Mouse (Mus musculus) CH12.LX (cell line): Measurements from ENCODE around the gene Ppp2r3a. TPM values are rescaled to one million over a fixed set of nuclear protein-coding genes. Genes with fewer than 3 reads are reported as not detected.

Experiments used
- DNase-seq: peaks from one replicate; pipeline ENCODE4 v3.0.0-alpha.2; 2013; ENCODE audit errors: extremely low read depth
- H3K27ac ChIP-seq: 2 replicates; pipeline ENCODE4 v1.5.1; 2012; ENCODE audit warnings: low read depth, mild to moderate bottlenecking, control low read depth, moderate library complexity; ENCODE audit not compliant: insufficient read depth
- H3K27me3 ChIP-seq: replicated peaks from 2 replicates; pipeline ENCODE3; 2012; ENCODE audit warnings: inconsistent platforms
- H3K36me3 ChIP-seq, 2 experiments: replicated peaks in 1 of 2; 2 replicates each; pipeline versions ENCODE3 to v1.6.1; 2012; ENCODE audit warnings: inconsistent platforms in 1 of 2, low read length in 1 of 2, mild to moderate bottlenecking in 1 of 2, mixed read lengths in 1 of 2, moderate library complexity in 1 of 2; ENCODE audit not compliant: control insufficient read depth in 1 of 2, insufficient read depth in 1 of 2
- H3K4me1 ChIP-seq, 2 experiments: 2 replicates each; pipeline ENCODE4 v1.6.1; 2012; ENCODE audit warnings: inconsistent platforms in 1 of 2, moderate library complexity in 1 of 2; ENCODE audit not compliant: insufficient read depth in 2 of 2, control insufficient read depth in 1 of 2
- H3K4me2 ChIP-seq: 2 replicates; pipeline ENCODE4 v1.6.1; 2012; ENCODE audit warnings: low read depth, mild to moderate bottlenecking, control low read depth; ENCODE audit not compliant: poor library complexity, insufficient read depth, severe bottlenecking
- H3K4me3 ChIP-seq, 3 experiments: fragments of 150-350 bp in 1 of 3; sonication (generic) in 1 of 3; replicated peaks in 1 of 3; 2 replicates each; pipeline versions ENCODE3 to v1.5.1; 2011 to 2012; ENCODE audit warnings: low read depth in 2 of 3, low read length in 2 of 3, mild to moderate bottlenecking in 2 of 3, moderate library complexity in 2 of 3, control low read depth in 1 of 3, improper control_type of control experiment in 1 of 3, inconsistent platforms in 1 of 3, mixed read lengths in 1 of 3; ENCODE audit not compliant: poor library complexity in 1 of 3
- H3K79me2 ChIP-seq: replicated peaks from 2 replicates; pipeline ENCODE4 v1.6.1; 2012; ENCODE audit warnings: mild to moderate bottlenecking, moderate library complexity; ENCODE audit not compliant: control insufficient read depth, poor library complexity, insufficient read depth, severe bottlenecking; ENCODE audit errors: extremely low read depth
- H3K9ac ChIP-seq: 2 replicates; pipeline ENCODE4 v1.6.1; 2012; ENCODE audit warnings: low read depth, mild to moderate bottlenecking, control low read depth, moderate library complexity; ENCODE audit not compliant: insufficient read depth
- H3K9me3 ChIP-seq: replicated peaks from 2 replicates; pipeline ENCODE3; 2012; ENCODE audit warnings: low read length, inconsistent platforms, mixed read lengths
- BHLHE40 ChIP-seq: IDR thresholded peaks from 2 replicates; pipeline ENCODE4 v1.6.1; 2011; ENCODE audit warnings: mild to moderate bottlenecking, low read depth, low read length, improper control_type of control experiment
- CHD1 ChIP-seq: IDR thresholded peaks from 2 replicates; pipeline ENCODE4 v1.6.1; 2012; ENCODE audit warnings: low read depth, low read length, improper control_type of control experiment, inconsistent platforms
- CTCF ChIP-seq, 2 experiments: IDR thresholded peaks in 1 of 2; conservative IDR thresholded peaks in 1 of 2; 2 replicates each; pipeline ENCODE4 v1.5.1; 2011 to 2012; ENCODE audit warnings: low read depth in 2 of 2, low read length in 2 of 2, improper control_type of control experiment in 1 of 2, inconsistent platforms in 1 of 2, mild to moderate bottlenecking in 1 of 2, moderate library complexity in 1 of 2
- E2F4 ChIP-seq: IDR thresholded peaks from 2 replicates; pipeline ENCODE4 v1.6.1; 2011; ENCODE audit warnings: low read depth, low read length, improper control_type of control experiment; ENCODE audit not compliant: insufficient replicate concordance
- ELF1 ChIP-seq: IDR thresholded peaks from 2 replicates; pipeline ENCODE4 v1.6.1; 2014; ENCODE audit warnings: low read depth, mild to moderate bottlenecking, inconsistent platforms, low read length, improper control_type of control experiment
- EP300 ChIP-seq: IDR thresholded peaks from 2 replicates; pipeline ENCODE4 v1.6.1; 2011; ENCODE audit warnings: low read length, improper control_type of control experiment
- HCFC1 ChIP-seq: IDR thresholded peaks from 2 replicates; pipeline ENCODE4 v1.6.1; 2012; ENCODE audit warnings: low read depth, mild to moderate bottlenecking, inconsistent platforms, low read length, improper control_type of control experiment
- JUND ChIP-seq: conservative IDR thresholded peaks from 2 replicates; pipeline ENCODE4 v1.6.1; 2011; ENCODE audit warnings: low read depth, low read length, improper control_type of control experiment
- MAFK ChIP-seq: IDR thresholded peaks from 2 replicates; pipeline ENCODE4 v1.6.1; 2011; ENCODE audit warnings: low read length, improper control_type of control experiment; ENCODE audit not compliant: insufficient replicate concordance
- MAX ChIP-seq: IDR thresholded peaks from 2 replicates; pipeline ENCODE4 v1.6.1; 2011; ENCODE audit warnings: low read length, improper control_type of control experiment
- MAZ ChIP-seq: IDR thresholded peaks from 2 replicates; pipeline ENCODE4 v1.6.1; 2012; ENCODE audit warnings: low read depth, mild to moderate bottlenecking, inconsistent platforms, low read length, improper control_type of control experiment, moderate library complexity
- MXI1 ChIP-seq: IDR thresholded peaks from 2 replicates; pipeline ENCODE4 v1.6.1; 2011; ENCODE audit warnings: mild to moderate bottlenecking, low read depth, low read length, improper control_type of control experiment
- MYC ChIP-seq: IDR thresholded peaks from 2 replicates; pipeline ENCODE4 v1.6.1; 2011; ENCODE audit warnings: low read depth, mild to moderate bottlenecking, improper control_type of control experiment, low read length
- NELFE ChIP-seq: IDR thresholded peaks from 2 replicates; pipeline ENCODE4 v1.6.1; 2011; ENCODE audit warnings: low read depth, low read length, improper control_type of control experiment
- NRF1 ChIP-seq: IDR thresholded peaks from 2 replicates; pipeline ENCODE4 v1.6.1; 2014; ENCODE audit warnings: low read depth, mild to moderate bottlenecking, inconsistent platforms, low read length, improper control_type of control experiment, moderate library complexity
- PAX5 ChIP-seq: IDR thresholded peaks from 2 replicates; pipeline ENCODE4 v1.6.1; 2012; ENCODE audit warnings: low read length, inconsistent platforms, mixed read lengths
- POLR2AphosphoS2 ChIP-seq: IDR thresholded peaks from 2 replicates; pipeline ENCODE4 v1.6.1; 2011; ENCODE audit warnings: low read depth, low read length, improper control_type of control experiment
- RAD21 ChIP-seq: IDR thresholded peaks from 2 replicates; pipeline ENCODE4 v1.6.1; 2011; ENCODE audit warnings: low read depth, mild to moderate bottlenecking, low read length, improper control_type of control experiment, moderate library complexity
- RCOR1 ChIP-seq: conservative IDR thresholded peaks from 2 replicates; pipeline ENCODE4 v1.6.1; 2012; ENCODE audit warnings: low read depth, mild to moderate bottlenecking, inconsistent platforms, low read length, improper control_type of control experiment
- SIN3A ChIP-seq: IDR thresholded peaks from 2 replicates; pipeline ENCODE4 v1.6.1; 2012; ENCODE audit warnings: low read length, improper control_type of control experiment, inconsistent platforms
- SMC3 ChIP-seq: IDR thresholded peaks from 2 replicates; pipeline ENCODE4 v1.6.1; 2011; ENCODE audit warnings: low read depth, low read length, improper control_type of control experiment
- TBP ChIP-seq: conservative IDR thresholded peaks from 2 replicates; pipeline ENCODE4 v1.6.1; 2011; ENCODE audit warnings: low read depth, low read length, improper control_type of control experiment
- USF2 ChIP-seq: conservative IDR thresholded peaks from 2 replicates; pipeline ENCODE4 v1.6.1; 2011; ENCODE audit warnings: low read depth, low read length, improper control_type of control experiment
- ZNF384 ChIP-seq: IDR thresholded peaks from 2 replicates; pipeline ENCODE4 v1.6.1; 2012; ENCODE audit warnings: low read depth, low read length, improper control_type of control experiment, inconsistent platforms
- dilution Hi-C: fragments of 300-500 bp; cut with MboI; formaldehyde crosslinking; loops from 2 replicates; pipeline ENCODE4 v1.14.3; 2020; ENCODE audit warnings: low sequenced_read_pairs; ENCODE audit not compliant: extremely low pct_unique_long_range_greater_than_20kb, extremely low pct_ligation_motif_present
- in situ Hi-C: fragments of 300-500 bp; cut with MboI; formaldehyde crosslinking; loops from 3 replicates; pipeline ENCODE4 v1.14.3; 2019; ENCODE audit warnings: low sequenced_read_pairs, low pct_ligation_motif_present, low pct_unique_long_range_greater_than_20kb, mixed read lengths
- polyA plus RNA-seq: library from polyadenylated mRNA; unstranded; fragments of >175 nt; gene quantifications from 2 replicates; pipeline ENCODE4 v1.2.1, GENCODE M21; 2012; ENCODE audit warnings: low read depth; ENCODE audit not compliant: insufficient read length
- total RNA-seq, 2 experiments: library from RNA; depleted of rRNA; stranded (reverse); fragments of 300-350 nt in 1 of 2; fragments of >200 nt in 1 of 2; gene quantifications; 2 replicates each; pipeline ENCODE4 v1.2.3; 2012 to 2014

Gene Ppp2r3a
- total and polyA plus RNA-seq, 3 experiments: 1.2 to 2.1 (median 1.8) TPM

DNA sequence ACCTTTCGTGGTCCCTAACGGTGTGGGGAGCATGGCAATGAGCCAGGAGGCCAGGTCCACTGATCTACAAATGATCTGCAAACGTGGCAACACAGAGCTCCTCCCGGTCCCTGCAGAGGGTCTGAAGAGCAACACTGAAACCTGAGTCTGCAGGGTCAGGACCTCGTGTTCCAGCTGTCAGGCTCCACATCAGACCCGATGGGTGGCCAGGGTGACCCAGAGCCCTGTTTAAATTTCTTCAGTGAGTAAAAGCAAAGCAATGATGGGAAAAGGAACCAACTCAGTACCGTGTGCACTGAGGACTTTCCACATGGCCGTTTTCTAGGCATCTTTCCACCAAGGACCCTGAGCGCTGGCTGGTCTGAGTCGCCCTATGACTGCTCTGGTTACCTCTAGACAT lies 28.6 kb upstream of the Ppp2r3a start:
- dilution Hi-C loops: no loop called here
- H3K4me2 ChIP-seq: no peak overlapping the region
- no peak for DNase-seq
- no peaks in the 10 kb centered on the region for H3K36me3 ChIP-seq
- H3K27ac ChIP-seq: no peak overlapping the region
- H3K27me3 ChIP-seq: no peaks in the 10 kb centered on the region
- in situ Hi-C loops: no loop called here
- TF ChIP-seq MAX: no peak
- TF ChIP-seq POLR2AphosphoS2: no peak
- no peak for TF ChIP-seq TBP
- no peak for TF ChIP-seq HCFC1
- no peak for TF ChIP-seq SMC3
- no peak for TF ChIP-seq ELF1
- TF ChIP-seq MAZ: no peak
- TF ChIP-seq MYC: no peak
- TF ChIP-seq SIN3A: no peak
- no peak for TF ChIP-seq NRF1
- TF ChIP-seq JUND: no peak
- no peak for TF ChIP-seq RCOR1
- no peak overlapping the region for H3K4me3 ChIP-seq
- no peaks in the 10 kb centered on the region for H3K79me2 ChIP-seq
- H3K4me1 ChIP-seq: no peaks in the 10 kb centered on the region
- no peaks in the 10 kb centered on the region for H3K9me3 ChIP-seq
- no peak overlapping the region for H3K9ac ChIP-seq

DNA sequence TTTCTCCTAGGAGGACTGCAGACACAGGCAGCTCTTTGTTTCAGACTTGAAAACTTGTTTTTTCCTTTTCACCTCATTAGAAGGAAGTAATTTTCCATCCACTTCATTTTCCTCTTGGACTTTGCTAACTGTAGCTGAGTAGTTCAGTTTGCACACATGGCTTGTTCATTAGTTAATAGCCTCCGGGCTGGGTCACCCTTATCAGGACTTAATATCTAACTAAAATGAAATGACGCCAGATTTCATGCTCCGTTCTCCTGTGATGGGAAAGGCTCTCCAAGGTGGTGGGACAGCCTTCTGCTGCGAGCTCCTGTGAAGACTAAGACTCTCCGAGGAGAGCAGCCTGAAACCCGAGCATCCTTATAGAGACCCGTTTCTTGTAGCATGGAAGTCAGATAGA lies 21.1 kb upstream of the Ppp2r3a start:
- H3K4me1 ChIP-seq: no peaks in the 10 kb centered on the region
- no peaks in the 10 kb centered on the region for H3K27me3 ChIP-seq
- H3K4me3 ChIP-seq: no peak overlapping the region
- no peak overlapping the region for H3K4me2 ChIP-seq
- H3K9ac ChIP-seq: no peak overlapping the region
- dilution Hi-C loops: no loop called here
- no peaks in the 10 kb centered on the region for H3K36me3 ChIP-seq
- no peaks in the 10 kb centered on the region for H3K9me3 ChIP-seq
- no peak for DNase-seq
- TF ChIP-seq CTCF (conservative IDR thresholded peaks at IDR 0.05 in 1 of 2, IDR thresholded peaks at IDR 0.05 in 1 of 2; ENCODE audit: low read depth in 2 of 2, low read length in 2 of 2): no peak
- no peak for TF ChIP-seq BHLHE40
- no peak for TF ChIP-seq MXI1
- no peak for TF ChIP-seq EP300
- TF ChIP-seq POLR2AphosphoS2: no peak
- no peak for TF ChIP-seq MAFK
- TF ChIP-seq CHD1: no peak
- no peak for TF ChIP-seq MYC
- TF ChIP-seq E2F4: no peak
- TF ChIP-seq NELFE: no peak
- no peak for TF ChIP-seq USF2
- TF ChIP-seq ZNF384: no peak
- no peak for TF ChIP-seq PAX5
- no peak for TF ChIP-seq RCOR1
- no peak for TF ChIP-seq ELF1
- TF ChIP-seq RAD21: no peak
- TF ChIP-seq, all 38 proteins: peak for 0
- H3K27ac ChIP-seq: no peak overlapping the region
- no peaks in the 10 kb centered on the region for H3K79me2 ChIP-seq
- in situ Hi-C loops: no loop called here
